Mouse (Mus musculus): ENCODE data around the gene Plbd2. TPM values are rescaled to one million over a fixed set of nuclear protein-coding genes. Genes with fewer than 3 reads are reported as not detected.
A peak's percentile ranks its signal among the peaks of the same experiment; 100 is the strongest.

Gene Plbd2
- polyA plus RNA-seq (2015; fragmentation: Nextera tagmentation; extraction: Ambion mirVana): 41.8 and 41.9 TPM in 2 replicates

GRCm38 (mm10) chr5:120503144-120503795 lies at the start of gene Plbd2:
Gene Plbd2, minus strand, starts transcription at chr5:120503625.
- 0% methylated on average over 51 of the region's 55 CpGs for WGBS
- Histone ChIP-seq H3K27me3 (replicated peaks) (no peaks in the 10 kb centered on the region), H3K9me3 (replicated peaks) (no peaks in the 10 kb centered on the region), H3K36me3 (peaks cover 4% of the 10 kb centered on the region; the same call in 1 of the 2 replicates), H3K4me3 (replicated peaks) (peak within 1 kb of the TSS; percentile 68), H3K4me2 (peak within 1 kb of the TSS; percentile 83), H3K4me1 (peaks cover 32% of the 10 kb centered on the region), H3K9ac (replicated peaks) (peak within 1 kb of the TSS; percentile 78), H3K27ac (replicated peaks) (peak within 1 kb of the TSS; percentile 10; the same call in 1 of the 2 replicates)
- peak; percentile 79 for ATAC-seq (ENCODE audit: low FRiP score)

DNA sequence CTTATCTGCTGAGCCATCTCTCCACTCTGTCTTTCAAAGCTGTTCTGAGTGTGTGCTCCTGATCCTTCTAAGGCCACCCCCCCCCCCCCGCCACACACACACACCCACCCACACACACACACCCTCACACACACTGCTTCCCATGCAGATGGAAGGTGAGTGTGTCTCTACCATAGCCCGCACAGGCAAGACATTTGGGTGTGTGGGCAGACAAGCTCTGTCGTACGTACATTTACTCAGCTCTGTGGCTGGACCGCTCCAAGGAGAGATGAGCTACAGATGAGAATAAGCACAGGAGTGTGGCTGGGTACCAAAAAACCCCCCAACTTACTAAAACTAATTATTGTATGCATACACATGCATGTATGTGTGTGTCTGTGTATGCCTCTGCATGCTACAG lies 47.2 kb upstream of the Plbd2 start:
- no peak for ATAC-seq (ENCODE audit: low FRiP score)
- WGBS: over 99% methylated on average over 5 of the region's 5 CpGs
- Histone ChIP-seq H3K36me3 (peaks cover 24% of the 10 kb centered on the region), H3K4me3 (replicated peaks) (no peak overlapping the region), H3K4me1 (no peaks in the 10 kb centered on the region), H3K9ac (replicated peaks) (no peak overlapping the region), H3K27ac (replicated peaks) (no peak overlapping the region), H3K27me3 (replicated peaks) (no peaks in the 10 kb centered on the region), H3K4me2 (no peak overlapping the region), H3K9me3 (replicated peaks) (no peaks in the 10 kb centered on the region)

DNA sequence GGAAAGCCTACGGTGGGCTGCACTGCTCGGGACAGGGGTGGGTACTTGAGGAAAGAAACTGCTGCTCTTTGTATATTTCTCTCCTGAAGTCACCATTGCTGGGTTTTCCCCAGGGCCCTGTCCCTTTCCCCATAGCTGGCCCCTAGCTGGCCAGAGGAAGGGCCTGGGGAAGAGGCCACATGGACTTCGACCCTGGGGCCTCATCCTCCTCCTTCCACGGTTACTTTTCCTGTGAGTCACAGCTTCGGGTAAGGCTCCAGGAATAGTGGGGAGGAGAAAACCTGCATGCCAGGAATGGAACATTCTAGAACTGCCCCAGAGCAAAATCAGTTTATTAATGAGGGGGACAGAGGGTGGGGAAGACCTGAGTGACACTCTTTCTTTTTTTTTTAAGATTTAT lies 46.7 kb upstream of the Plbd2 start:
- no peak overlapping the region for H3K9ac ChIP-seq (replicated peaks)
- no peak for ATAC-seq (ENCODE audit: low FRiP score)
- no peak overlapping the region for H3K4me3 ChIP-seq (replicated peaks)
- H3K4me1 ChIP-seq: no peaks in the 10 kb centered on the region
- H3K9me3 ChIP-seq (replicated peaks): no peaks in the 10 kb centered on the region
- WGBS: 83% methylated on average over 5 of the region's 5 CpGs
- no peaks in the 10 kb centered on the region for H3K27me3 ChIP-seq (replicated peaks)
- H3K4me2 ChIP-seq: no peak overlapping the region
- H3K27ac ChIP-seq (replicated peaks): no peak overlapping the region
- peaks cover 22% of the 10 kb centered on the region for H3K36me3 ChIP-seq

GRCm38 (mm10) chr5:120548236-120548850 lies 44.9 kb upstream of the Plbd2 start:
- Histone ChIP-seq H3K36me3 (peaks cover 13% of the 10 kb centered on the region), H3K27me3 (replicated peaks) (no peaks in the 10 kb centered on the region), H3K4me2 (no peak overlapping the region), H3K4me3 (replicated peaks) (no peak overlapping the region), H3K4me1 (no peaks in the 10 kb centered on the region), H3K27ac (replicated peaks) (no peak overlapping the region), H3K9me3 (replicated peaks) (no peaks in the 10 kb centered on the region), H3K9ac (replicated peaks) (no peak overlapping the region)
- WGBS: 76% methylated on average over 11 of the region's 11 CpGs
- ATAC-seq (ENCODE audit: low FRiP score): no peak

- ATAC-seq (ENCODE audit: low FRiP score): no peak
- H3K36me3 ChIP-seq: peaks cover 23% of the 10 kb centered on the region
- H3K27me3 ChIP-seq (replicated peaks): no peaks in the 10 kb centered on the region
- H3K4me3 ChIP-seq (replicated peaks): no peak overlapping the region
- peaks cover 17% of the 10 kb centered on the region for H3K4me1 ChIP-seq
- 72% methylated on average over 5 of the region's 5 CpGs for WGBS
- peak overlapping the region; percentile 43 for H3K27ac ChIP-seq (replicated peaks)
- H3K9ac ChIP-seq (replicated peaks): no peak overlapping the region
- H3K4me2 ChIP-seq: no peak overlapping the region
- H3K9me3 ChIP-seq (replicated peaks): no peaks in the 10 kb centered on the region
Observed at GRCm38 (mm10) chr5:120536632-120537031, 33.2 kb upstream of the Plbd2 start.

GRCm38 (mm10) chr5:120536046-120536445 lies 32.6 kb upstream of the Plbd2 start:
- Histone ChIP-seq H3K4me2 (no peak overlapping the region), H3K27me3 (replicated peaks) (no peaks in the 10 kb centered on the region), H3K36me3 (peaks cover 23% of the 10 kb centered on the region), H3K9me3 (replicated peaks) (no peaks in the 10 kb centered on the region), H3K9ac (replicated peaks) (no peak overlapping the region), H3K4me1 (peaks cover 17% of the 10 kb centered on the region), H3K4me3 (replicated peaks) (no peak overlapping the region), H3K27ac (replicated peaks) (peak overlapping the region; percentile 43)
- WGBS: 65% methylated on average over 13 of the region's 13 CpGs
- no peak for ATAC-seq (ENCODE audit: low FRiP score)

- Histone ChIP-seq H3K4me3 (replicated peaks) (no peak overlapping the region), H3K9ac (replicated peaks) (no peak overlapping the region), H3K27me3 (replicated peaks) (no peaks in the 10 kb centered on the region), H3K4me1 (peaks cover 17% of the 10 kb centered on the region), H3K9me3 (replicated peaks) (no peaks in the 10 kb centered on the region), H3K36me3 (peaks cover 13% of the 10 kb centered on the region), H3K27ac (replicated peaks) (peak overlapping the region; percentile 82), H3K4me2 (no peak overlapping the region)
- peak; percentile 53 for ATAC-seq (ENCODE audit: low FRiP score)
- 42% methylated on average over 2 of the region's 2 CpGs for WGBS
Observed at GRCm38 (mm10) chr5:120534686-120535075, 31.3 kb upstream of the Plbd2 start.

DNA sequence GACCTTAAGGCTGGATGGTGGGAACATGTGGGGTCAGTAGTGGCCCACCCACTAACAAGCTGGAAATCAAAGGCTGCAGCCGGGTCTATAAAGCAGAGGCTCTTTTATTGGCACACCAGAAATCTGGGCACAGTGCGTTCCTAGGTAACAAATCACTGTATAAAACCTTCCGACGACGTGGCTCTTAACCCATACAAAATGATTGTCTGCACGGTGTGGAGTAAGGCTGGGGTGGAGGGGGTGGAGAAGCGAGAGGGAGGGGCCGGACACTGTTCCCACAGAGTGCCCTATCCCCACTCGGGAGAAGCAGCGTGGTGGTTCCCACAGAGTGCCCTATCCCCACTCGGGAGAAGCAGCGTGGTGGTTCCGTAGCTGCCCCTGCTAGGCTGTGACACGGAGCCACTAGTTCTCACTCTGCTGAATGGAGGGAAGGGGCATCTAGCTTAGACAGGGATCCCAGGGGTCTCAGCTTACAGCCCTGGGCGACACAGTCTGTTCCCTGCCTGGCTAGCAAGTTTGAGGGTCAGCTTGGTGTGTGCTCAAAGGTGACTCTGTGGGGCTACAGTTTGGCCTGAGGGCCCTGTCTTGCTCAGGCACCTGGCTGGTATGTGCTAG lies 30.8 kb upstream of the Plbd2 start:
- ATAC-seq (ENCODE audit: low FRiP score): peak; percentile 74
- Histone ChIP-seq H3K27ac (replicated peaks) (peak overlapping the region; percentile 82), H3K9ac (replicated peaks) (no peak overlapping the region), H3K4me1 (peaks cover 17% of the 10 kb centered on the region), H3K36me3 (peaks cover 9% of the 10 kb centered on the region), H3K9me3 (replicated peaks) (no peaks in the 10 kb centered on the region), H3K27me3 (replicated peaks) (no peaks in the 10 kb centered on the region), H3K4me3 (replicated peaks) (no peak overlapping the region), H3K4me2 (no peak overlapping the region)
- 17% methylated on average over 15 of the region's 15 CpGs for WGBS

DNA sequence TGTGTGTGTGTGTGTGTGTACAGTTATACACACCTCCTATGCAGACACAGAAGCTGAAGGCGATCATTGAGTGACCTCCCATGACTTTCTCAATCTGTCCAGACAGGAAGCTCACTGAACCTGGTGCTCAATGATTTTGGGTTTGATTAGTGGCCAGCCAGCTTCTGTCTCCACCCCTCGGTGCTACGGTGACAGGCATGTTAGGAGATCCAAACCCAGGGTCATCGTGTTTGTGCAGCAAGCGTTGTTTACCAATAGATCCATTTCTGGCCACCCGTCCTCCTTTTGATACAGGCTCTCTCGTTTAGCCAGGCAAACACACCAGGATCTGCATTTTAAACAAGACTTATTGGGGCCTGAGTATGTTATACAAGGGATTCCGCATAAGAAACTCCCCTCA lies 28.2 kb upstream of the Plbd2 start:
- Histone ChIP-seq H3K4me1 (peaks cover 16% of the 10 kb centered on the region), H3K9ac (replicated peaks) (no peak overlapping the region), H3K4me2 (no peak overlapping the region), H3K4me3 (replicated peaks) (no peak overlapping the region), H3K27ac (replicated peaks) (no peak overlapping the region), H3K36me3 (no peaks in the 10 kb centered on the region), H3K27me3 (replicated peaks) (no peaks in the 10 kb centered on the region), H3K9me3 (replicated peaks) (no peaks in the 10 kb centered on the region)
- 86% methylated on average over 8 of the region's 8 CpGs for WGBS
- no peak for ATAC-seq (ENCODE audit: low FRiP score)

DNA sequence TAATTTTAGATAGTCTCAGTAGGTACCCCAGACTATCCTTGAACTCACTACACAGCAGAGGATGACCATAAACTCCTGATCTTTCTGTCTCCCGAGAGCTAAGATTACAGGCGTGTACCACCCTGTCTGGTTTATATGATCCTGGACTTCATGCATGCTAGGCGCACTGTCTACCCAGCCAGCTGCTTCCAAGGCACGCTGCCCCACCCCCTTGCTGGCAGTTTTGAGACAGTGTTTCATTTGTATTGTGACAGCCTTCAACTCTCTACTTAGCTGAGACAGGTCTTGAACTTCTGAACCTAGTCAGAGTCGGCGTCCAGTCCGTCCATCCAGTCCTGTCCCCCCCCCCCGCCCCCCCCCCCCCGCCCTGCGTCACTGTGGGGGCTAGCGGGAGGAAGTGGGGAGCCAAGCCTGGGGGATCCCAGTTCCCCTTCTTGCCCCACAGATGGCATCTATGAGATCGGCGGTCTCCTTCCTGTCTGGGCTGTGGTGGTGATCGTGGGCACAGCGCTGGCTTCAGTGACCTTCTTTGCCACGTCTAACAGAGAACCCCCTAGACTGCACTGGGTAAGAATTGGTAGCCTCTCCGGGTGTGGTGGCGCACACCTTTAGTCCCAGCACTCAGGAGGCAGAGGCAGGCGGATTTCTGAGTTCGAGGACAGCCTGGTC lies 24.0 kb upstream of the Plbd2 start:
- no peak overlapping the region for H3K27ac ChIP-seq (replicated peaks)
- no peak overlapping the region for H3K4me3 ChIP-seq (replicated peaks)
- H3K9me3 ChIP-seq (replicated peaks): no peaks in the 10 kb centered on the region
- no peaks in the 10 kb centered on the region for H3K36me3 ChIP-seq
- 86% methylated on average over 13 of the region's 20 CpGs for WGBS
- no peak overlapping the region for H3K4me2 ChIP-seq
- no peaks in the 10 kb centered on the region for H3K4me1 ChIP-seq
- H3K27me3 ChIP-seq (replicated peaks): no peaks in the 10 kb centered on the region
- ATAC-seq (ENCODE audit: low FRiP score): no peak
- H3K9ac ChIP-seq (replicated peaks): no peak overlapping the region

- no peak for ATAC-seq (ENCODE audit: low FRiP score)
- Histone ChIP-seq H3K4me3 (replicated peaks) (no peak overlapping the region), H3K4me1 (no peaks in the 10 kb centered on the region), H3K36me3 (no peaks in the 10 kb centered on the region), H3K4me2 (no peak overlapping the region), H3K9me3 (replicated peaks) (no peaks in the 10 kb centered on the region), H3K27ac (replicated peaks) (no peak overlapping the region), H3K9ac (replicated peaks) (no peak overlapping the region), H3K27me3 (replicated peaks) (no peaks in the 10 kb centered on the region)
- 70% methylated on average over 11 of the region's 11 CpGs for WGBS
Observed at GRCm38 (mm10) chr5:120526311-120526710, 22.9 kb upstream of the Plbd2 start.

All from neural tube, embryonic 15.5 days (tissue).